Mouse (Mus musculus) spleen, postnatal 14 days (tissue): ENCODE measurements around the gene Enc1.

ENCODE experiments used
- DNase-seq, 2 experiments: peaks; one replicate each; pipeline ENCODE4 v3.0.0; 2021 to 2022; ENCODE audit warnings: low spot score in 2 of 2

Gene Enc1

GRCm38 (mm10) chr13:97240965-97241786, at the start of gene Enc1:
Enc1 (plus strand) TSS chr13:97241105.
- DNase-seq: peak; percentile 76 to 83

GRCm38 (mm10) chr13:97192649-97193048, 48.3 kb upstream of the Enc1 start:
- no peak for DNase-seq

- DNase-seq: no peak
Observed at GRCm38 (mm10) chr13:97193420-97193819, 47.5 kb upstream of the Enc1 start.

- peak in 1 of 2 experiments; percentile 13 for DNase-seq
Observed at GRCm38 (mm10) chr13:97196186-97196924, 44.5 kb upstream of the Enc1 start.

GRCm38 (mm10) chr13:97196925-97197218, 44.0 kb upstream of the Enc1 start:
- no peak for DNase-seq

- peak; percentile 80 to 85 for DNase-seq
Observed at GRCm38 (mm10) chr13:97197932-97198562, 42.9 kb upstream of the Enc1 start, which contains the start of gene Hexb. Hexb (minus strand) TSS chr13:97198357.

GRCm38 (mm10) chr13:97199123-97199522, 41.8 kb upstream of the Enc1 start:
- no peak for DNase-seq

GRCm38 (mm10) chr13:97201076-97201475, 39.8 kb upstream of the Enc1 start:
- DNase-seq: no peak

- DNase-seq: no peak
Observed at GRCm38 (mm10) chr13:97201896-97202295, 39.0 kb upstream of the Enc1 start.

- DNase-seq: peak; percentile 59 to 68
Observed at GRCm38 (mm10) chr13:97205052-97205701, 35.7 kb upstream of the Enc1 start.

- no peak for DNase-seq
Observed at GRCm38 (mm10) chr13:97206046-97206445, 34.9 kb upstream of the Enc1 start.

- DNase-seq: no peak
Observed at GRCm38 (mm10) chr13:97207472-97208111, 33.3 kb upstream of the Enc1 start.

- peak; percentile 14 to 36 for DNase-seq
Observed at GRCm38 (mm10) chr13:97208112-97208478, 32.8 kb upstream of the Enc1 start.

- DNase-seq: no peak
Observed at GRCm38 (mm10) chr13:97208500-97209010, 32.4 kb upstream of the Enc1 start.

GRCm38 (mm10) chr13:97214583-97215268, 26.2 kb upstream of the Enc1 start:
- no peak for DNase-seq

- DNase-seq: no peak
Observed at GRCm38 (mm10) chr13:97215563-97215962, 25.3 kb upstream of the Enc1 start.

GRCm38 (mm10) chr13:97216196-97216595, 24.7 kb upstream of the Enc1 start:
- no peak for DNase-seq

GRCm38 (mm10) chr13:97220022-97220421, 20.9 kb upstream of the Enc1 start:
- DNase-seq: no peak

- no peak for DNase-seq
Observed at GRCm38 (mm10) chr13:97223856-97224255, 17.0 kb upstream of the Enc1 start.

GRCm38 (mm10) chr13:97224341-97224982, 16.4 kb upstream of the Enc1 start:
- no peak for DNase-seq
